Mouse (Mus musculus) liver, adult 2 months (tissue): ENCODE measurements around the gene Cux2. TPM values are rescaled to one million over a fixed set of nuclear protein-coding genes. Genes with fewer than 3 reads are reported as not detected.

Experiments
- DNase-seq: peaks from one replicate; pipeline ENCODE4 v3.0.0-alpha.2; 2011; ENCODE audit warnings: low read depth, low spot score; ENCODE audit errors: extremely low read depth
- H3K27ac ChIP-seq: fragments of 200-500 bp; replicated peaks from 2 replicates; pipeline ENCODE4 v1.5.1; 2012; ENCODE audit warnings: low read depth, mild to moderate bottlenecking, control low read depth, inconsistent platforms, low read length; ENCODE audit not compliant: insufficient read depth
- H3K27me3 ChIP-seq: fragments of 200-500 bp; 2 replicates; pipeline ENCODE4 v1.6.1; 2012; ENCODE audit warnings: mild to moderate bottlenecking, moderate library complexity, low read length, inconsistent platforms; ENCODE audit not compliant: control insufficient read depth, insufficient read depth
- H3K36me3 ChIP-seq: fragments of 200-500 bp; 2 replicates; pipeline ENCODE4 v1.6.1; 2012; ENCODE audit warnings: low read length, inconsistent platforms; ENCODE audit not compliant: control insufficient read depth, insufficient read depth
- H3K4me1 ChIP-seq: fragments of 200-500 bp; 2 replicates; pipeline ENCODE4 v1.6.1; 2011; ENCODE audit warnings: low read length; ENCODE audit not compliant: control insufficient read depth, insufficient read depth
- H3K4me3 ChIP-seq: fragments of 200-500 bp; 2 replicates; pipeline ENCODE4 v1.5.1; 2011; ENCODE audit warnings: low read depth, mild to moderate bottlenecking, control low read depth, low read length, moderate library complexity; ENCODE audit not compliant: insufficient read depth
- H3K79me2 ChIP-seq: fragments of 200-500 bp; 2 replicates; pipeline ENCODE4 v1.6.1; 2012; ENCODE audit warnings: inconsistent platforms, mild to moderate bottlenecking, low read length, moderate library complexity; ENCODE audit not compliant: control insufficient read depth, insufficient read depth
- H3K9ac ChIP-seq: fragments of 200-500 bp; 2 replicates; pipeline ENCODE4 v1.6.1; 2012; ENCODE audit warnings: low read depth, mild to moderate bottlenecking, control low read depth, inconsistent platforms, low read length
- CTCF ChIP-seq: fragments of 200-500 bp; IDR thresholded peaks from 2 replicates; pipeline ENCODE4 v1.5.1; 2011; ENCODE audit warnings: low read depth, low read length, control low read depth
- POLR2A ChIP-seq: fragments of 200-500 bp; IDR thresholded peaks from 2 replicates; pipeline ENCODE4 v1.6.1; 2011; ENCODE audit warnings: low read length, control low read depth; ENCODE audit not compliant: insufficient read depth; ENCODE audit errors: extremely low read depth
- WGBS: fragments of 180-500 bp; shearing (Covaris S2); methylation state at CpG from one replicate; pipeline ENCODE4 v1.1.7; 2018; 5-methylcytosine and 5-hydroxymethylcytosine counted together
- polyA plus RNA-seq: library from polyadenylated mRNA; depleted of rRNA; stranded (reverse); fragments of >200 nt; gene quantifications from 2 replicates; pipeline ENCODE4 v1.2.3, GENCODE M21; 2012
- total RNA-seq: library from RNA; depleted of rRNA; stranded (reverse); fragments of >200 nt; gene quantifications from 2 replicates; pipeline ENCODE4 v1.2.3, GENCODE M21; 2014

Cux2 gene
- total and polyA plus RNA-seq, 2 experiments, result 4.1 to 11.6 TPM

GRCm38 (mm10) chr5:121838341-121839127 is 211.4 kb downstream of the Cux2 start:
- Histone ChIP-seq H3K9ac (peak overlapping the region; percentile 86), H3K27ac (peak overlapping the region; percentile 85), H3K79me2 (peaks cover 28% of the 10 kb centered on the region), H3K4me1 (peaks cover 30% of the 10 kb centered on the region), H3K27me3 (no peaks in the 10 kb centered on the region), H3K36me3 (no peaks in the 10 kb centered on the region), H3K4me3 (peak overlapping the region; percentile 71)
- under 1% methylated on average over 46 of the region's 46 CpGs for WGBS
- TF ChIP-seq POLR2A (peak; percentile 68; the same call in 1 of the 2 replicates), CTCF (no peak)
- DNase-seq, result peak; percentile 74

- H3K27me3 ChIP-seq, result no peaks in the 10 kb centered on the region
- peaks cover 35% of the 10 kb centered on the region for H3K79me2 ChIP-seq
- under 1% methylated on average over 35 of the region's 35 CpGs for WGBS
- TF ChIP-seq POLR2A (no peak), CTCF (no peak)
- DNase-seq, result no peak
- peaks cover 30% of the 10 kb centered on the region for H3K4me1 ChIP-seq
- H3K4me3 ChIP-seq, result peak within 1 kb of the TSS; percentile 94
- H3K9ac ChIP-seq, result peak within 1 kb of the TSS; percentile 98
- peak within 1 kb of the TSS; percentile 97 for H3K27ac ChIP-seq
- H3K36me3 ChIP-seq, result no peaks in the 10 kb centered on the region
Observed at GRCm38 (mm10) chr5:121837441-121838340, 212.2 kb downstream of the Cux2 start, which contains the start of gene Sh2b3. Sh2b3 (minus strand) TSS chr5:121837646.

GRCm38 (mm10) chr5:121836692-121837415 is 213.0 kb downstream of the Cux2 start:
- TF ChIP-seq POLR2A, result peak; percentile 85
- no peak for TF ChIP-seq CTCF
- H3K27me3 ChIP-seq, result no peaks in the 10 kb centered on the region
- H3K9ac ChIP-seq, result peak overlapping the region; percentile 98
- under 1% methylated on average over 74 of the region's 77 CpGs for WGBS
- no peaks in the 10 kb centered on the region for H3K36me3 ChIP-seq
- DNase-seq, result peak; percentile 82
- peaks cover 43% of the 10 kb centered on the region for H3K79me2 ChIP-seq
- peak overlapping the region; percentile 97 for H3K27ac ChIP-seq
- peak overlapping the region; percentile 94 for H3K4me3 ChIP-seq
- peaks cover 26% of the 10 kb centered on the region for H3K4me1 ChIP-seq

- no peaks in the 10 kb centered on the region for H3K36me3 ChIP-seq
- H3K79me2 ChIP-seq, result peaks cover 50% of the 10 kb centered on the region
- WGBS, result 2% methylated on average over 50 of the region's 51 CpGs
- DNase-seq, result peak; percentile 49
- H3K4me1 ChIP-seq, result peaks cover 31% of the 10 kb centered on the region
- H3K27ac ChIP-seq, result peak overlapping the region; percentile 97
- H3K4me3 ChIP-seq, result peak overlapping the region; percentile 94
- H3K9ac ChIP-seq, result peak overlapping the region; percentile 98
- H3K27me3 ChIP-seq, result no peaks in the 10 kb centered on the region
- TF ChIP-seq POLR2A, result no peak
- TF ChIP-seq CTCF, result no peak
Observed at GRCm38 (mm10) chr5:121835949-121836691, 213.8 kb downstream of the Cux2 start.
